ENCODE assay signal across 8 mouse cellular contexts in the genomic region with DNA sequence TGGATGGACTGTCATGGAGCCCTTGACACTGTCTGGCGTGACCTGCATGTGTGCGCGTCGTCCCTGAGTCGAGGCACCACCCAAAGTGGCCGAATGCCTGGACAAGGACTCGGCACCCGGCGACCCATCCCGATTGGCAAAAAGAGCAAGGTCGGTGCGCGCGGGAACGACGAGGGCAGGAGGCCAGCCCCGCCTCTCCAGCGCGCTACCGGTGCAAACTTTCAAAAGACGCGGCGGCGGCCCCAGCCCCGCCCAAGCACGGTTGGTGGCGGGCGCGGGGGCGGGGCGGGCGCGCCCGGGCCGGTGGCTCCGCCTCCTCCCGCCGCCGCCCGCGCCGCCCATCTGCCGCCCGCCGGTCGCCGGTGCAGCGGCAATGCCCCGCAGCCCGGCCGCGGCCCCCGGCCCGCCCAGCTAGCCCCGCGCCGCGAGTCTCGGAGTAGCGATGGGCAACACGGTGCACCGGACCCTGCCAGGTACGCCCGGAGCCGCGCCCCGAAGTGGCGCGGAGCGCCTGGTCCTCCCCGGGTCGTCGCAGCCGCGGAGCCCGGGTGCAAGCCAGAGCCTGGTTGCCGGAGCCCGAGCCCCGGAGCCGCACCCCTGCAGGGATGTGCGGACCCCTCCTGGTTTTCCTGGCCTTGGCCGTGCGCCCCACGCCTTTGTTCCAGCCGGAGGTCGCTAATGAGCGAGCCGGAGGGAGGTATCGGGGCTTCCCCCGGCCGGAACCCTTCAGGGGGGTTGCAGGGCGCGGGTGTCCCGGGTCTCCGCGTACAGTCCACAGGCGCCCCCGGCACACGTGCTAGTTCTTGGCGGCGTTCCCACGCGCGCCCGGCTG. TPM values are rescaled to one million over a fixed set of nuclear protein-coding genes. Genes with fewer than 3 reads are reported as not detected.
DNase-seq lines count a peak whose midpoint lies in the region; ATAC-seq and TF ChIP-seq lines count a peak whose summit lies in the region.

Gene Neurl1b (plus strand): TSS at position 307 of the 832 bp plus-strand sequence.

- no peak for DNase-seq in layer of hippocampus, adult 8-10 months (ENCODE audit: low spot score in 2 of 2)
- DNase-seq in layer of hippocampus, adult 11-12 months (ENCODE audit: low spot score): no peak
- peak; percentile 11 for DNase-seq in cerebellum, adult 9-10 months
- peak; percentile 41 for DNase-seq in gastrocnemius, adult 18-20 months (ENCODE audit: low spot score)
- peak; percentile 62 for DNase-seq in hindbrain, postnatal 0 days (ENCODE audit: low spot score)
- peak; percentile 59 for DNase-seq in left cerebral cortex, postnatal 4 days
- peak; percentile 22 for DNase-seq in mesoderm, embryonic 11.5 days (ENCODE audit: low read depth, low spot score)
- DNase-seq in splenic B cell, adult 2 months (ENCODE audit: low read depth, low spot score): peak; percentile 42

- peaks cover 3% of the 10 kb centered on the region; the same call in 1 of the 2 replicates for H3K4me1 ChIP-seq in hindbrain, postnatal 0 days (ENCODE audit: insufficient read depth, low read length)

- intact Hi-C loops in left cerebral cortex, postnatal 4 days (cut with DNase I): no loop called here

- under 1% methylated on average over 80 of the region's 105 CpGs for WGBS in hindbrain, postnatal 0 days

- no peaks in the 10 kb centered on the region for H3K9me3 ChIP-seq in hindbrain, postnatal 0 days (ENCODE audit: low read length)

- peak within 1 kb of the TSS; percentile 84 for H3K9ac ChIP-seq in hindbrain, postnatal 0 days (replicated peaks; ENCODE audit: low read length)

- ATAC-seq in hindbrain, postnatal 0 days: peak; percentile 50

- no peaks in the 10 kb centered on the region for H3K36me3 ChIP-seq in hindbrain, postnatal 0 days (ENCODE audit: insufficient read depth, low read length)
- H3K36me3 ChIP-seq in splenic B cell, adult 2 months (ENCODE audit: control insufficient read depth, insufficient read depth, low read length, poor library complexity, severe bottlenecking): no peaks in the 10 kb centered on the region

- H3K27me3 ChIP-seq in hindbrain, postnatal 0 days (ENCODE audit: insufficient read depth, low read length): no peaks in the 10 kb centered on the region
- no peaks in the 10 kb centered on the region for H3K27me3 ChIP-seq in splenic B cell, adult 2 months (ENCODE audit: control insufficient read depth, insufficient read depth, low read length, poor library complexity, severe bottlenecking)

- peak within 1 kb of the TSS; percentile 83 for H3K4me3 ChIP-seq in hindbrain, postnatal 0 days (ENCODE audit: low read length)

- peak within 1 kb of the TSS; percentile 60; the same call in 1 of the 2 replicates for H3K27ac ChIP-seq in hindbrain, postnatal 0 days

- H3K4me2 ChIP-seq in hindbrain, postnatal 0 days (ENCODE audit: low read depth, low read length): peak within 1 kb of the TSS; percentile 97

- TF ChIP-seq CTCF in hindbrain, postnatal 0 days (IDR thresholded peaks at IDR 0.05; ENCODE audit: low read depth): no peak

RNA-seq across cellular contexts. Expression of gene Neurl1b, which starts in this region (rescaled TPM):
- 10 to 100 TPM; 61.3 to 87.0 (median 69.3) TPM for total RNA-seq in layer of hippocampus, adult 8-10 months (2022)
- total RNA-seq in gastrocnemius, adult 18-20 months (2021): 1 to 10 TPM; 2.6 to 3.0 TPM
- total RNA-seq in hindbrain, postnatal 0 days (2014; rRNA removed): 60.4 and 67.5 TPM in 2 replicates
- polyA plus RNA-seq in hindbrain, postnatal 0 days (2015; fragmentation: Nextera tagmentation; extraction: Ambion mirVana): 1.7 and 2.1 TPM in 2 replicates
- total RNA-seq in left cerebral cortex, postnatal 4 days (2021): 10 to 100 TPM; 85.3 to 88.4 TPM

Comparison
In these comparisons a context has a peak if more than half of its experiments do, and no peak if none do; other contexts are left out.
1. RNA of gene Neurl1b (total RNA-seq): 85.3 to 88.4 TPM in left cerebral cortex, postnatal 4 days, 61.3 to 87.0 TPM in layer of hippocampus, adult 8-10 months and 60.4 to 67.5 TPM in hindbrain, postnatal 0 days; 2.6 to 3.0 TPM in gastrocnemius, adult 18-20 months; every median in the first group is over 10 times any median in the second.
2. DNase-seq: peak in cerebellum, adult 9-10 months (single experiment), gastrocnemius, adult 18-20 months (single experiment), hindbrain, postnatal 0 days (single experiment), left cerebral cortex, postnatal 4 days (single experiment), mesoderm, embryonic 11.5 days (single experiment) and splenic B cell, adult 2 months (single experiment); none in layer of hippocampus, adult 8-10 months (0 of 2) and layer of hippocampus, adult 11-12 months (single experiment).